Mouse (Mus musculus): ENCODE results near the gene Cisd1. TPM values are rescaled to one million over a fixed set of nuclear protein-coding genes. Genes with fewer than 3 reads are reported as not detected.
A peak's percentile ranks its signal among the peaks of the same experiment; 100 is the strongest.
"Not testable (repeated sequence)": the region's sequence is repeated elsewhere in the genome, so short reads cannot be mapped to it uniquely, and the experiment has no call there.

Gene Cisd1
- polyA plus RNA-seq (2014; fragmentation: Nextera tagmentation; extraction: Ambion mirVana), result 129 TPM in 2 replicates

DNA sequence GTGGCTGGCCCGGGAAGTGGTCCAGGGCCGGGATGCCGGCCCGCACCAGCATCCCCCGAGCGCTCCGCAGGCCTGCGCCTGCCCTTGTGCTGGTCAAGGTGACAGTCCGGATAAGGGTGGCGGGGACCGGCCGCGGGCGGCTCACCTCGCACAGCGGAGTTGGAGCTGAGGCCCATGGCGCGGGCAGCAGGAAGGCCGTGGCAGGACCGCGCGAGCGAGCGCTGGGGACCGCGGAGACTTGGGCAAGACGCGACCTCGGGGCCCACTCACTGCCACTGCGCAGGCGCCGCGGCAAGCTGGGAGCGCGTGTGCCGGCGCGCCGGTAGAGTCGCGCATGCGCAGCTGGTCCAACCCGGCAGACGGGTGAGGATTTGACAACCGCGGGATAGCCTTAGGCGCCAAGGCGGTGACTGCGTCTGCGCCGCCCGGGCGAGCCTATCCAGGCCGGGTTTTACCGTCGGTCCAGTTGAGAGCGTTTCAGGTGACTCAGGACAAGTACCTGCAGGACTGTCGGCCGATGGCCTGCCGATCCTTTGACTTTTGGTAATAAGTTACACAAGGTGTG is at the start of gene Cisd1:
TSS of gene Cisd1 (minus strand) at position 376 of the 565 bp plus-strand sequence.
- Histone ChIP-seq H3K27ac (ENCODE audit: low read depth, low read length) (peak within 1 kb of the TSS; percentile 57), H3K4me2 (peak within 1 kb of the TSS; percentile 72), H3K4me1 (replicated peaks; ENCODE audit: control insufficient read depth, insufficient read depth, low read length) (peaks cover 33% of the 10 kb centered on the region), H3K36me3 (ENCODE audit: control insufficient read depth, insufficient read depth, low read length) (no peaks in the 10 kb centered on the region; the same call in 1 of the 2 replicates), H3K9ac (ENCODE audit: low read depth, low read length) (peak within 1 kb of the TSS; percentile 81), H3K4me3 (ENCODE audit: low read depth, low read length) (peak within 1 kb of the TSS; percentile 73), H3K9me3 (ENCODE audit: control insufficient read depth, low read length) (no peaks in the 10 kb centered on the region), H3K27me3 (replicated peaks; ENCODE audit: control insufficient read depth, insufficient read depth, low read length) (no peaks in the 10 kb centered on the region)
- WGBS, result under 1% methylated on average over 60 of the region's 60 CpGs
- DNase-seq (ENCODE audit: low spot score) (peak; percentile 93), ATAC-seq (replicated peaks; ENCODE audit: low FRiP score) (peak; percentile 76)

DNA sequence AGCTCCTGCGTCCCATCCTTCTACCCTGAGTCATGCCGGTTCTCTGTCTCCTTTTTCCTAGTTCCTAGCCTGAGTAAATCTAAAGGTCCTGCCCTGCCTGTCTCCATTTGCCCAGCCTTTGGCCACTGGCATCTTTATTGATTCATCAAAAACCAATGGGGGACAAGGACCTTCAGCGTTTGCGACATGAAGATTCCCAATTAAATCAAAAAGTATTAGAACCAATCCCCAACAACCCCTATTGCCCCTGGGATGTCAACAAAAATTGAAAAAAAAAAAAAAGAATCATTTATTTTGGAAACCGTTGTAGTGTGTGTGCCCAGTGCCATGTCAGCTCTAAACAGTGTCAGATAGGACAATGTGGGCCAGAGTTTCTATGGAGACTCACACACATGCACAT is 44.6 kb upstream of the Cisd1 start:
- no peak for ATAC-seq (replicated peaks; ENCODE audit: low FRiP score)
- no peak overlapping the region for H3K4me2 ChIP-seq

DNA sequence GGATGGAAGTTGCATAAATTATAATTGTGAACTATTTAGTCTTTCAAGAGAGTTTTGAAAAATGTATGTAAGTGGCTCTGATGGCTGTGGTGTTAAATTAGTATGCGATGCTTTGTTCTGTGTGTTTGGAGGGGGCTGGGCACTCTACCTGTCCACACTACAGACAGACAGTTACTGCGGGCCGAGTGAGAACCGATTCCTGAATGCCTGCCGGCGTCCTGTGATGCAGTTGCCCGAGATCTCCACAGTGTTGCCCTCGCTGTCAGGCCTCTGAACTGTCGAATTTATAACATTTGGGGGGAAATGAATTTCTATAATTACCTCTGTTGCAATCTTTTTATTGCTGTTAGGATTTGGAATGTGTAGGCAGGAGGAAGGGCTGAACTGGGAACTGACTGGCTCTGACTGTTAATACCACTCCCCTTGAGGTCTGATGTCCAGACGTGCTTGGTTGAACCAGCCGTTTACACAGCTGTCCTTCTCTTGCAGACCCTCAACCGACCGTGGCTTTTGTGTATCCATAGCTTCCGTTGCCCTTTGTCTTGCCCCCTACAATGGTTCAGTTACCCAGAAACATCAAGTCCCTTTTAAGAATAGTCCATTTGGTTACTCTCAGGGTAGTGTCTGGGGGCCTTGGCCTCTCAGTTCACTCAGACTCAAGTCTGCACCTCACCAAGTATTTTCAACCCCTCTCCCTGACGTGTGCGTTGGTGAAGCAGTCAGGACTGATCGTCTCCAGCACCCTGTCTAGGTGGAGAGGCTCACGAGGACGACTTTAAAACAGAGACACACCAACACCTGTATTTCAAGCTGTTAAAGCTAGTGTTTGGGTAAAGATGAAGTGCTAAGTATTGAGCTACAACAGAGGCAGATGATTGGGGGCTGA is 39.6 kb upstream of the Cisd1 start:
- no peaks in the 10 kb centered on the region for H3K9me3 ChIP-seq (ENCODE audit: control insufficient read depth, low read length)
- H3K9ac ChIP-seq (ENCODE audit: low read depth, low read length), result no peak overlapping the region
- no peak overlapping the region for H3K27ac ChIP-seq (ENCODE audit: low read depth, low read length)
- no peak overlapping the region for H3K4me2 ChIP-seq
- H3K27me3 ChIP-seq (replicated peaks; ENCODE audit: control insufficient read depth, insufficient read depth, low read length), result no peaks in the 10 kb centered on the region
- no peaks in the 10 kb centered on the region for H3K4me1 ChIP-seq (replicated peaks; ENCODE audit: control insufficient read depth, insufficient read depth, low read length)
- ATAC-seq (replicated peaks; ENCODE audit: low FRiP score) (no peak), DNase-seq (ENCODE audit: low spot score) (no peak)
- H3K4me3 ChIP-seq (ENCODE audit: low read depth, low read length), result no peak overlapping the region
- H3K36me3 ChIP-seq (ENCODE audit: control insufficient read depth, insufficient read depth, low read length), result peaks cover 7% of the 10 kb centered on the region; the same call in 1 of the 2 replicates
- 85% methylated on average over 19 of the region's 19 CpGs for WGBS

More for the DNA sequence above, 44.6 kb upstream of the Cisd1 start:
- H3K4me3 ChIP-seq (ENCODE audit: low read depth, low read length), result no peak overlapping the region
- no peak for DNase-seq (ENCODE audit: low spot score)
- no peaks in the 10 kb centered on the region for H3K4me1 ChIP-seq (replicated peaks; ENCODE audit: control insufficient read depth, insufficient read depth, low read length)
- H3K9me3 ChIP-seq (ENCODE audit: control insufficient read depth, low read length), result no peaks in the 10 kb centered on the region
- no peaks in the 10 kb centered on the region for H3K27me3 ChIP-seq (replicated peaks; ENCODE audit: control insufficient read depth, insufficient read depth, low read length)
- H3K27ac ChIP-seq (ENCODE audit: low read depth, low read length), result no peak overlapping the region
- no peaks in the 10 kb centered on the region for H3K36me3 ChIP-seq (ENCODE audit: control insufficient read depth, insufficient read depth, low read length)
- 84% methylated on average over 5 of the region's 5 CpGs for WGBS
- no peak overlapping the region for H3K9ac ChIP-seq (ENCODE audit: low read depth, low read length)

DNA sequence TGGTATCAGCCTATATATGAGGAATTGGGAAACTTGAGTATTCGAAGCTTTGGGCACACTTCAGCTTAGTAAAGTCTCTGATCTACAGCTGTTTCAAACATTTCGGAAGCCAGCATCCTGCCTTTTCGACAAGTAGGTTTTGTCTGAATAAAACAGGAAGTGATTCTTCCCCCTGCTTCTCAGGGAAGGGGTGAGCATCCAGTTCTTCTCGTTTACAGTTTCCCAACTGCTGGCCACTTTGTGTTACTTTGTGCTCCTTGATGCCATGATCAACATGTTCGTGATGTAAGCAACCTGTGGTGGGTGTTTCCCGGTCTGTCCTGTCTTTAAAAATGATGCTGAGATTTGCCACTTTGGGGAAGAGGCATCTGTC is 38.8 kb upstream of the Cisd1 start:
- not testable (repeated sequence) for H3K9ac ChIP-seq (ENCODE audit: low read depth, low read length); H3K4me3 ChIP-seq (ENCODE audit: low read depth, low read length); H3K4me1 ChIP-seq (replicated peaks; ENCODE audit: control insufficient read depth, insufficient read depth, low read length); ATAC-seq (replicated peaks; ENCODE audit: low FRiP score); H3K27me3 ChIP-seq (replicated peaks; ENCODE audit: control insufficient read depth, insufficient read depth, low read length); H3K4me2 ChIP-seq; DNase-seq (ENCODE audit: low spot score); H3K36me3 ChIP-seq (ENCODE audit: control insufficient read depth, insufficient read depth, low read length); H3K27ac ChIP-seq (ENCODE audit: low read depth, low read length); H3K9me3 ChIP-seq (ENCODE audit: control insufficient read depth, low read length)
- 80% methylated on average over 6 of the region's 6 CpGs for WGBS

DNA sequence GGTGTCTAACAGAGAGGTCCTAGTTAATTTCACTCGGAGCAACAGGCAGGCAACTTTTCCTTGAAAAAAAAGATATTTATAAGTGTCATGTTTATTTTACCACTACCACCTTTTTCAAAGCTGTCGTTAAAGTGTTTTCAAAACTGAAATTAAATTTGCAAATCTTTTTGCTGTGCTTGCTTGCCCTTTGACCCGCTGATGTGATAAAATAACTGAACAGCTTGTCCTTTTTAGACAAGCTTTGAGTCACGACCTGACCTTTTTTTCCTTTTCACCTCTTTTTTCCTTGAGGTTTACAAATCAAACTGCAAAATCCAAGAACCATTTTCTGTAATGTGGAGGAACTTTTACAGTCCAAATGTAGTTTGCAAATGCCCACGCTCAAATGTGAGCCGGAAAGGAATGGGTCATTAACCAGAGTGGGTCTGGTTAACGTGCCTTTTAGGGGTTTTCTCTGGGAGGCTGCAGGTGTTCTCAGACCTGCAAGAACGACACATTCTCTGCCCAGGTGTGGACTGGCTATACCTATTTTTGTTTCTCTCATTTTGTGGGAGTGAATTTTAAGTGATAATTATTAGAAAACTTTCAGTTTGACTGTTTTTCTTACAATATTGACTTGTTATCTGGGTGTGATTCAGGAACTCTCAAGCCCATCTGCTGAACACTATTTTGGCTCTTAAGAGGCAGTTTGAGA is 38.3 kb upstream of the Cisd1 start:
- peaks cover 7% of the 10 kb centered on the region; the same call in 1 of the 2 replicates for H3K36me3 ChIP-seq (ENCODE audit: control insufficient read depth, insufficient read depth, low read length)
- DNase-seq (ENCODE audit: low spot score), result no peak

DNA sequence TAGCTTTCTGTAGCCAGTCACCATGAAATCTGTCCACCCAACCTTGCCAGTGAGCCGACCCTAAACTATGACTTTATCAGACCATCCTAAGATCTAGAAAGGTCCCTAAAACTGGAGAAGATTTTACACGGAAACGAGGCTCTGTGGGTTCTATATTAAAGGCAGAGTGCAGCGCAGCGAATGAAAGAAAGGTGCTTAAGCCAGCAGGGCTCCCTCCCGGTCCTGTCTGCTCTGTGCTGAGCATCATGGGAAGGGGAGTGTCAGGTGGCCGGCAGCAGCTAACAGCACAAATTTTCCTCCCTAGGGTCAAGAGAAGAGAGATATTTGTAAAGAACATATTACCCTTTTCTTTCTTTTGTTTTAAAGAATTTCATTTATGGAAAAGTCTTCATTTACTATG is 37.4 kb upstream of the Cisd1 start:
- ATAC-seq (replicated peaks; ENCODE audit: low FRiP score), result no peak

More for the DNA sequence above, 38.3 kb upstream of the Cisd1 start:
- Histone ChIP-seq H3K4me3 (ENCODE audit: low read depth, low read length) (no peak overlapping the region), H3K27ac (ENCODE audit: low read depth, low read length) (no peak overlapping the region), H3K9ac (ENCODE audit: low read depth, low read length) (no peak overlapping the region), H3K9me3 (ENCODE audit: control insufficient read depth, low read length) (no peaks in the 10 kb centered on the region), H3K4me1 (replicated peaks; ENCODE audit: control insufficient read depth, insufficient read depth, low read length) (no peaks in the 10 kb centered on the region), H3K27me3 (replicated peaks; ENCODE audit: control insufficient read depth, insufficient read depth, low read length) (no peaks in the 10 kb centered on the region), H3K4me2 (no peak overlapping the region)
- 77% methylated on average over 8 of the region's 8 CpGs for WGBS
- no peak for ATAC-seq (replicated peaks; ENCODE audit: low FRiP score)

DNA sequence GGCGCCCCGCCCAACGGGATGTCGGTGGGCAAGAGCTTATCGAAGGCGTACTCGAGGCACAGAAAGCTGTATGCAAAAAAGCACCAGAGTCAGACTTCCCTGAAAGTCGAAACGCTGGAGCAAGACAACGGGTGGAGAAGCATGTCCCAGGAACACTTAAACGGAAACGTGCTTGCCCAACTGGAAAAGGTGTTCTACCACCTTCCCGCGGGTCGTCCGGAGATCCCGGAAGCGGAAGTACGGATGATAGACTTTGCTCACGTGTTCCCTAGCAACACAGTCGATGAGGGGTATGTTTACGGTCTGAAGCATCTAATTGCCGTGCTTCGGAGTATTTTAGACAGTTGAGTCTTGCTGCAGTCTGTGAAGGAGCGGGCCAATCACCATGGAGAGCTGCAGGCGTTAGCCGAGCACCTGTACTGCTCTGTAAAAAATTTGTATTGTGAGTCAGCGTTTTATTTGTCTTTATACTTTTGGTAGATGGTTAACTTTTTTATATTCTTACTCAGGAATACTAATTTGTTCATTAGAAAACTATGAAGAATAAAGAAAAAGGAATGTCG is 36.8 kb upstream of the Cisd1 start:
- DNase-seq (ENCODE audit: low spot score), result no peak
- H3K4me3 ChIP-seq (ENCODE audit: low read depth, low read length), result no peak overlapping the region
- H3K4me1 ChIP-seq (replicated peaks; ENCODE audit: control insufficient read depth, insufficient read depth, low read length), result no peaks in the 10 kb centered on the region
- H3K27me3 ChIP-seq (replicated peaks; ENCODE audit: control insufficient read depth, insufficient read depth, low read length), result no peaks in the 10 kb centered on the region
- peaks cover 7% of the 10 kb centered on the region; the same call in 1 of the 2 replicates for H3K36me3 ChIP-seq (ENCODE audit: control insufficient read depth, insufficient read depth, low read length)
- H3K27ac ChIP-seq (ENCODE audit: low read depth, low read length), result no peak overlapping the region
- no peak for ATAC-seq (replicated peaks; ENCODE audit: low FRiP score)
- WGBS, result 90% methylated on average over 29 of the region's 29 CpGs
- H3K4me2 ChIP-seq, result no peak overlapping the region
- no peak overlapping the region for H3K9ac ChIP-seq (ENCODE audit: low read depth, low read length)
- no peaks in the 10 kb centered on the region for H3K9me3 ChIP-seq (ENCODE audit: control insufficient read depth, low read length)

More for the DNA sequence above, 37.4 kb upstream of the Cisd1 start:
- Histone ChIP-seq H3K4me1 (replicated peaks; ENCODE audit: control insufficient read depth, insufficient read depth, low read length) (no peaks in the 10 kb centered on the region), H3K27me3 (replicated peaks; ENCODE audit: control insufficient read depth, insufficient read depth, low read length) (no peaks in the 10 kb centered on the region), H3K9ac (ENCODE audit: low read depth, low read length) (no peak overlapping the region), H3K4me3 (ENCODE audit: low read depth, low read length) (no peak overlapping the region), H3K4me2 (no peak overlapping the region), H3K9me3 (ENCODE audit: control insufficient read depth, low read length) (no peaks in the 10 kb centered on the region), H3K27ac (ENCODE audit: low read depth, low read length) (no peak overlapping the region), H3K36me3 (ENCODE audit: control insufficient read depth, insufficient read depth, low read length) (peaks cover 7% of the 10 kb centered on the region; the same call in 1 of the 2 replicates)
- DNase-seq (ENCODE audit: low spot score), result no peak
- 84% methylated on average over 7 of the region's 7 CpGs for WGBS

DNA sequence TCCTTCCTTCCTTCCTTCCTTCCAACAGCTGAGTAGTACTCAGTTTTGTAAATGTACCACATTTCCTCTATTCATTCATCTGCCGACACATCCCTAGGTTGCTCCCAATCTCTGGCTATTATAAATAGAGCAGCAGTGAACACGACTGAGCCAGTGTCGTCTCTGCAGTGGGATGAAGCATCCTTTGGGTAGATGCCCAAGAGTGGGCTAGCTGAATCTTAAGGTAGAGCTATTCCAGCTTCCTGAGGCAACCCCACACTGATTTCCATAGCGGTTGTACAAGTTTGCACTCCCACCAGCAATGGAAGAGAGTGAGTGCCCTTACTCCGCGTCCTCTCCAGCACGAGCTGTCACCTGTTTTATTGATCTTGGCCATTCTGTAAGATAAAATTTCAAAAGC is 35.7 kb upstream of the Cisd1 start:
- Histone ChIP-seq H3K36me3 (ENCODE audit: control insufficient read depth, insufficient read depth, low read length) (peaks cover 9% of the 10 kb centered on the region; the same call in 1 of the 2 replicates), H3K4me2 (no peak overlapping the region), H3K9ac (ENCODE audit: low read depth, low read length) (no peak overlapping the region), H3K4me3 (ENCODE audit: low read depth, low read length) (no peak overlapping the region), H3K27me3 (replicated peaks; ENCODE audit: control insufficient read depth, insufficient read depth, low read length) (no peaks in the 10 kb centered on the region), H3K4me1 (replicated peaks; ENCODE audit: control insufficient read depth, insufficient read depth, low read length) (no peaks in the 10 kb centered on the region), H3K9me3 (ENCODE audit: control insufficient read depth, low read length) (no peaks in the 10 kb centered on the region), H3K27ac (ENCODE audit: low read depth, low read length) (no peak overlapping the region)
- 90% methylated on average over 7 of the region's 7 CpGs for WGBS
- DNase-seq (ENCODE audit: low spot score), result no peak
- ATAC-seq (replicated peaks; ENCODE audit: low FRiP score), result no peak
